Mouse (Mus musculus): ENCODE measurements around the gene Fxr2. TPM values are rescaled to one million over a fixed set of nuclear protein-coding genes. Genes with fewer than 3 reads are reported as not detected.
"Not testable (repeated sequence)": the region's sequence is repeated elsewhere in the genome, so short reads cannot be mapped to it uniquely, and the experiment has no call there.

Fxr2 gene
- total and polyA plus RNA-seq, 2 experiments from 2014 or later: 27.2 to 84.1 TPM

DNA sequence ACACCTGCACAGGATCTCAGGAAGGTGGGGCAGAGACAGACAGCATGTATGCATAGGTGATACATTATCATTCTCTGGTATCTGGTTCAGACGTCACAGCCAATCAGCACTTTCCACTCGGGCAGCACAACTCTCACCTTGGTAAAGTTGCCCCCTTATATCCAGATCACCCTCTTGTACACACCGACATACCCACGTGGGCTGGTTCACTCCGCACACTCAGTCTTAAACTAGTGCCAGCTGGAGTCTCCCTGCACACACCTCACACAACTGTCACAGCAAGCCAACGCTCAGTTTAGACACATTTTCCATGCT is 62.2 kb downstream of the Fxr2 start:
- peak overlapping the region; percentile 73 for H3K9ac ChIP-seq (replicated peaks; ENCODE audit: low read length, poor library complexity, severe bottlenecking)
- no peak overlapping the region for H3K27ac ChIP-seq (ENCODE audit: low read depth, low read length)
- DNase-seq (ENCODE audit: low spot score) (no peak), ATAC-seq (ENCODE audit: low FRiP score) (no peak)
- peaks cover 5% of the 10 kb centered on the region; the same call in 1 of the 2 replicates for H3K4me1 ChIP-seq (ENCODE audit: insufficient read depth, low read length)
- no peak for TF ChIP-seq CTCF (IDR thresholded peaks at IDR 0.05)
- peak overlapping the region; percentile 97 for H3K4me2 ChIP-seq (ENCODE audit: low read depth, low read length, poor library complexity, severe bottlenecking)
- WGBS: 24% methylated on average over 6 of the region's 6 CpGs
- no peaks in the 10 kb centered on the region for H3K9me3 ChIP-seq (ENCODE audit: low read length)
- no peaks in the 10 kb centered on the region for H3K36me3 ChIP-seq (ENCODE audit: insufficient read depth, low read length)
- no peaks in the 10 kb centered on the region for H3K27me3 ChIP-seq (ENCODE audit: insufficient read depth, low read length)
- H3K4me3 ChIP-seq (ENCODE audit: low read depth, low read length): peak overlapping the region; percentile 45; the same call in 1 of the 2 replicates

DNA sequence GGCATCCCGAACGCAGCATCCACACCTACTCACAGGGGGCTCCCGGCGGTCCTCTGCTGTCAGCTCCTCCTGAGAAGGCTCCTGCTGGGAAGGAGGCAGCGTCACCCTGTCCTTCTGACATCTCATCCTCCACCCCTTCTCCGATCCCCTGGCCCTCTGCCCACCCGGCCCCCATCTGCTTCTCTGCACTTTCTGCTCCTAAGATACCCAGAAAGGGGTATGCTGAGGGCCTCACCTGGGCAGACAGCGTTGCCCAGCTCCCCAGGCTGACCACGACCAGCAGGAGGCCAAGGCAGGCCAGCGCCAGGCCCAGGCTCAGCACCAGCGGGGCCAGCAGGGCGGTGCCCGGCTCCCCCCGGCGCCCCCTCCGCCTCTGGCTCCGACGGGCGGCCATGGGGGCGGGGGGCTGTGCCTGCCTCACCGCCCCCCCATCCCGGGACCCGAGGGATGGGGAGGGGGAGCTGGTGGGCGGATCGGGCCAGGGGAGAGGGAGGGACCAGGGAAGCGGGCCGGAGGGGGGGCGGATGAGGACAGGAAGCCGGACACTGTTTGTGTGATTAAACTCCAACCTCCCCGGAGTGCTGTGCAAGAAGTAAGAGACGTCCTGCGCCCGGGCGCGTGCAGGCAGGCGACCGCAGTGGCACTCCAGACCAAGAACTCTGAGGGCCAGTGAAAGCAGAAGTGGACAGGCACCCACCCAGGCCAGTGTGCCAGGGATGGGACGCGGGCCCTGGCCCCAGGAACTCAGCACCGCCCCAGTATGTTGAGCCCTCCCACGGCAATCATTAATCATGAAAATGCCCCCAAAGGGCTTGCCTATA is 62.8 kb downstream of the Fxr2 start, which contains the start of the genes Tnfsf12 and Tnfsfm13:
Gene Tnfsf12 (minus strand): TSS at position 489 of the 821 bp plus-strand sequence.
Gene Tnfsfm13 (minus strand): TSS at position 738 of the 821 bp plus-strand sequence.
- DNase-seq (ENCODE audit: low spot score) (peak; percentile 20), ATAC-seq (ENCODE audit: low FRiP score) (peak; percentile 56; the same call in 1 of the 2 replicates)
- peak within 1 kb of the TSS; percentile 45 for H3K4me3 ChIP-seq (ENCODE audit: low read depth, low read length)
- peak within 1 kb of the TSS; percentile 97 for H3K4me2 ChIP-seq (ENCODE audit: low read depth, low read length, poor library complexity, severe bottlenecking)
- no peaks in the 10 kb centered on the region for H3K9me3 ChIP-seq (ENCODE audit: low read length)
- H3K27me3 ChIP-seq (ENCODE audit: insufficient read depth, low read length): no peaks in the 10 kb centered on the region
- H3K36me3 ChIP-seq (ENCODE audit: insufficient read depth, low read length): no peaks in the 10 kb centered on the region
- H3K9ac ChIP-seq (replicated peaks; ENCODE audit: low read length, poor library complexity, severe bottlenecking): peak within 1 kb of the TSS; percentile 73
- H3K4me1 ChIP-seq (ENCODE audit: insufficient read depth, low read length): peaks cover 5% of the 10 kb centered on the region; the same call in 1 of the 2 replicates
- 0 out of 2 replicates have a peak within 1 kb of the TSS, but pooled peaks have one; percentile 3 for H3K27ac ChIP-seq (ENCODE audit: low read depth, low read length)
- peak; percentile 27; the same call in 1 of the 2 replicates for TF ChIP-seq CTCF (IDR thresholded peaks at IDR 0.05)
- 2% methylated on average over 35 of the region's 41 CpGs for WGBS

DNA sequence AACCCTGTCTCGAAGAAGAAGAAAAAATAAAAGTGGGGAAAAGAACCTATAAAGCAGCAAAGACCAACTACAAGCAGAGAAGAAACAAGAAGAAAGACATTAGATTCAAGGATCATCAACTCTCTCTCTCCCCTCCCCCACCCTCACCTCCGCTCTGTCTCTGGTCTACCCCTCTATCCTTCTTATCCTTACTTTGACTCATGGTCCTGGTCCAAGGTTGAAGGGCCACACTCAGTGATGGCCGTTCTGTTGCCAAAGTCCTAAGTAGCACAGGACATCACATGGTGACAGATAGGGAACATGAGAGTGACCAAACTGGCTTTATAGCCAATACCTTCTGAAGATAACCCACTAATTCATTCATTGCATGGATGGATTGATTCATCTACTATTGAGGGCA is 64.6 kb downstream of the Fxr2 start:
- Histone ChIP-seq H3K9me3 (ENCODE audit: low read length) (no peaks in the 10 kb centered on the region), H3K27ac (ENCODE audit: low read depth, low read length) (no peak overlapping the region), H3K4me2 (ENCODE audit: low read depth, low read length, poor library complexity, severe bottlenecking) (no peak overlapping the region), H3K9ac (replicated peaks; ENCODE audit: low read length, poor library complexity, severe bottlenecking) (no peak overlapping the region), H3K36me3 (ENCODE audit: insufficient read depth, low read length) (no peaks in the 10 kb centered on the region), H3K27me3 (ENCODE audit: insufficient read depth, low read length) (no peaks in the 10 kb centered on the region), H3K4me3 (ENCODE audit: low read depth, low read length) (no peak overlapping the region), H3K4me1 (ENCODE audit: insufficient read depth, low read length) (peaks cover 5% of the 10 kb centered on the region; the same call in 1 of the 2 replicates)
- ATAC-seq (ENCODE audit: low FRiP score) (no peak), DNase-seq (ENCODE audit: low spot score) (no peak)
- 89% methylated on average over 3 of the region's 3 CpGs for WGBS
- TF ChIP-seq CTCF (IDR thresholded peaks at IDR 0.05): no peak

DNA sequence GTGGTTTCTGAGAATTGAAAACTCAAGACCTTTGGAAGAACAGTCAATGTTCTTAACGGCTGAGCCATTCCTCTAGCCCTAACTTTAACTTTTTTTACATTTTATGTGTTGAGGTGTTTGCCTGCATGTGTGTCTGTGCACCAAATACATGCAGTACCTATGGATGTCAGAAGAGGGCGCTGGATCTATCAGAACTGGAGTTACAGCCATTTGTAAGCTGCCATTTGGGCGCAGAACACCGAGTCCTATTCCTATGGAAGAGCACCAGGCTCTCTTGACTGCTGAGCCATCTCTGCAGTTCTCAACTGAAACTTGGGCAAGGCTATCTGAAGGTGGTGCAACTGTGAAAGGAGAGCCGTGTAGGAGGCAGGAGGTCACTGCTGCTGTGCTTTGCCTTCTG is 65.8 kb downstream of the Fxr2 start:
- H3K27ac ChIP-seq (ENCODE audit: low read depth, low read length): no peak overlapping the region
- no peak for DNase-seq (ENCODE audit: low spot score)
- no peaks in the 10 kb centered on the region for H3K27me3 ChIP-seq (ENCODE audit: insufficient read depth, low read length)
- H3K9me3 ChIP-seq (ENCODE audit: low read length): no peaks in the 10 kb centered on the region
- peaks cover 5% of the 10 kb centered on the region; the same call in 1 of the 2 replicates for H3K4me1 ChIP-seq (ENCODE audit: insufficient read depth, low read length)
- no peaks in the 10 kb centered on the region for H3K36me3 ChIP-seq (ENCODE audit: insufficient read depth, low read length)
- TF ChIP-seq CTCF (IDR thresholded peaks at IDR 0.05): peak; percentile 37
- ATAC-seq (ENCODE audit: low FRiP score): no peak
- H3K4me2 ChIP-seq (ENCODE audit: low read depth, low read length, poor library complexity, severe bottlenecking): no peak overlapping the region
- WGBS: 74% methylated on average over 5 of the region's 5 CpGs
- H3K4me3 ChIP-seq (ENCODE audit: low read depth, low read length): no peak overlapping the region
- no peak overlapping the region for H3K9ac ChIP-seq (replicated peaks; ENCODE audit: low read length, poor library complexity, severe bottlenecking)

DNA sequence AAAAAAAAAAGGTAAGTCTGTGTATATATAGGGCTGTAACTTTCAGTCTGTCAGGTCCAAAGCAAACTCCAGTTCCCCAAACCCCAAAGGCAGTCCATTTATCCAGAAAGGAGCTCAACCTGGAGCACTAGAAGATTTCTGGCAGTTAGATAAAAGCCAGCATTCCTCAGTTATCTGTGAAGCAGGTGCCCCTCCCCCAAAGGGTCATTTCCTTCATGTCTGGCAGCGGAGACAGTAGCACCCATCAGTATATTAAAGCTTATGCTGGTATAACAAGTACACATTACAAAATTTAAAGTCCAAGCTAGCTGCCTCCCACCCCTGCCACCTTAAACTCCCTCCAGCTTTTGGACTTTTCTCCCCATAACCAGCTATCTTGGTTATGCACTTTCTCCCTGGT is 66.8 kb downstream of the Fxr2 start:
- Histone ChIP-seq H3K4me2 (ENCODE audit: low read depth, low read length, poor library complexity, severe bottlenecking) (no peak overlapping the region), H3K36me3 (ENCODE audit: insufficient read depth, low read length) (no peaks in the 10 kb centered on the region), H3K27ac (ENCODE audit: low read depth, low read length) (no peak overlapping the region), H3K9ac (replicated peaks; ENCODE audit: low read length, poor library complexity, severe bottlenecking) (no peak overlapping the region), H3K4me3 (ENCODE audit: low read depth, low read length) (no peak overlapping the region), H3K27me3 (ENCODE audit: insufficient read depth, low read length) (no peaks in the 10 kb centered on the region), H3K4me1 (ENCODE audit: insufficient read depth, low read length) (peaks cover 5% of the 10 kb centered on the region; the same call in 1 of the 2 replicates), H3K9me3 (ENCODE audit: low read length) (no peaks in the 10 kb centered on the region)
- no peak for TF ChIP-seq CTCF (IDR thresholded peaks at IDR 0.05)
- 74% methylated on average over 1 of the region's 1 CpGs for WGBS
- ATAC-seq (ENCODE audit: low FRiP score): no peak
- DNase-seq (ENCODE audit: low spot score): no peak

DNA sequence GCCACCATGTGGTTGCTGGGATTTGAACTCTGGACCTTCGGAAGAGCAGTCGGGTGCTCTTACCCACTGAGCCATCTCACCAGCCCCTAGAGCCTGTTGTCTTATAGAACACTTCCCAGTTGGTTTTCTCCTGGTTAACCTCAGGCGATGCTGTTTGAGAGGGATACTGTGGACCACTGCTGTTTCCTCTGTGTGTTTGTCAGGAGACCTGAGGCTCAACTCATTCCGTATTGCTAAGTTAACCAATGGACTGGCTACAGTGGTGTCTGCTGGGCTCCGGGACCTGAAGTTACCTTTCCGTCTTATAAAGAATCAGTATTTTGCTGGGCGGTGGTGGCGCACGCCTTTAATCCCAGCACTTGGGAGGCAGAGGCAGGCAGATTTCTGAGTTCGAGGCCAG is 70.1 kb downstream of the Fxr2 start:
- H3K27ac ChIP-seq (ENCODE audit: low read depth, low read length): not testable (repeated sequence)

More for the DNA sequence above, 70.1 kb downstream of the Fxr2 start:
- not testable (repeated sequence) for H3K4me3 ChIP-seq (ENCODE audit: low read depth, low read length); ATAC-seq (ENCODE audit: low FRiP score); H3K27me3 ChIP-seq (ENCODE audit: insufficient read depth, low read length); H3K4me2 ChIP-seq (ENCODE audit: low read depth, low read length, poor library complexity, severe bottlenecking); DNase-seq (ENCODE audit: low spot score); H3K4me1 ChIP-seq (ENCODE audit: insufficient read depth, low read length); H3K9me3 ChIP-seq (ENCODE audit: low read length); H3K9ac ChIP-seq (replicated peaks; ENCODE audit: low read length, poor library complexity, severe bottlenecking); H3K36me3 ChIP-seq (ENCODE audit: insufficient read depth, low read length)
- 93% methylated on average over 10 of the region's 10 CpGs for WGBS

MicroRNA genes within 50 kb of the gene (microRNA counts, 519-probe panel; counts per million panel counts)
- microRNA mmu-miR-1934 (528 counts per million, percentile 58 among the panel's probes with 10 or more counts), microRNA mmu-miR-467f (2,727 counts per million, percentile 68 among the panel's probes with 10 or more counts)

Small RNA genes within 50 kb of the gene (microRNA-seq; reads per million reads assigned to microRNA genes)
- gene Mir1934 (ENCODE audit: borderline number of aligned reads) (4.4 reads per million, percentile 7 among the genes with 10 or more reads in this experiment), gene Mir467f (ENCODE audit: borderline number of aligned reads) (not detected)

Other genes with a start within 250 kb of the Fxr2 start
Only the 30 nearest of the 34 such genes appear.
- gene Tmem88, start 234.8 kb upstream of the Fxr2 start, total RNA-seq (2014; rRNA removed): 4.4 and 5.7 TPM in 2 replicates
- 5.8 and 6.3 TPM in 2 replicates for gene Tmem88, start 234.8 kb upstream of the Fxr2 start, polyA plus RNA-seq (2015; fragmentation: Nextera tagmentation; extraction: Ambion mirVana)
- 12.1 and 14.5 TPM in 2 replicates for gene Kdm6b, start 219.3 kb upstream of the Fxr2 start, total RNA-seq (2014; rRNA removed)
- gene Kdm6b, start 219.3 kb upstream of the Fxr2 start, polyA plus RNA-seq (2015; fragmentation: Nextera tagmentation; extraction: Ambion mirVana): 18.9 and 22.7 TPM in 2 replicates
- gene Dnah2, start 83.9 kb upstream of the Fxr2 start, total RNA-seq (2014; rRNA removed): 9.5 and 12.5 TPM in 2 replicates
- 3.9 and 4.1 TPM in 2 replicates for gene Dnah2, start 83.9 kb upstream of the Fxr2 start, polyA plus RNA-seq (2015; fragmentation: Nextera tagmentation; extraction: Ambion mirVana)
- gene Efnb3, start 72.8 kb upstream of the Fxr2 start, total RNA-seq (2014; rRNA removed): 145 and 155 TPM in 2 replicates
- 151 and 166 TPM in 2 replicates for gene Efnb3, start 72.8 kb upstream of the Fxr2 start, polyA plus RNA-seq (2015; fragmentation: Nextera tagmentation; extraction: Ambion mirVana)
- gene Wrap53, start 52.7 kb upstream of the Fxr2 start, total RNA-seq (2014; rRNA removed): 15.7 and 16.8 TPM in 2 replicates
- gene Wrap53, start 52.7 kb upstream of the Fxr2 start, polyA plus RNA-seq (2015; fragmentation: Nextera tagmentation; extraction: Ambion mirVana): 12.6 and 14.2 TPM in 2 replicates
- gene Trp53, start 52.6 kb upstream of the Fxr2 start, total RNA-seq (2014; rRNA removed): 29.5 and 34.5 TPM in 2 replicates
- gene Trp53, start 52.6 kb upstream of the Fxr2 start, polyA plus RNA-seq (2015; fragmentation: Nextera tagmentation; extraction: Ambion mirVana): 30.3 and 31.9 TPM in 2 replicates
- gene Atp1b2, start 27.0 kb upstream of the Fxr2 start, total RNA-seq (2014; rRNA removed): 145 and 161 TPM in 2 replicates
- gene Atp1b2, start 27.0 kb upstream of the Fxr2 start, polyA plus RNA-seq (2015; fragmentation: Nextera tagmentation; extraction: Ambion mirVana): 167 and 175 TPM in 2 replicates
- gene Shbg, start 15.1 kb upstream of the Fxr2 start, total RNA-seq (2014; rRNA removed): not detected in 2 replicates
- gene Shbg, start 15.1 kb upstream of the Fxr2 start, polyA plus RNA-seq (2015; fragmentation: Nextera tagmentation; extraction: Ambion mirVana): not detected in 2 replicates
- 10.5 and 13.3 TPM in 2 replicates for gene Sat2, start 11.0 kb upstream of the Fxr2 start, total RNA-seq (2014; rRNA removed)
- 29.6 and 29.9 TPM in 2 replicates for gene Sat2, start 11.0 kb upstream of the Fxr2 start, polyA plus RNA-seq (2015; fragmentation: Nextera tagmentation; extraction: Ambion mirVana)
- 0.27 TPM in 1 of 2 replicates, not detected in the other for gene Sox15, start 22.3 kb downstream of the Fxr2 start, total RNA-seq (2014; rRNA removed)
- gene Sox15, start 22.3 kb downstream of the Fxr2 start, polyA plus RNA-seq (2015; fragmentation: Nextera tagmentation; extraction: Ambion mirVana): 0.19 and 0.20 TPM in 2 replicates
- gene Mpdu1, start 29.7 kb downstream of the Fxr2 start, total RNA-seq (2014; rRNA removed): 224 and 278 TPM in 2 replicates
- 118 and 123 TPM in 2 replicates for gene Mpdu1, start 29.7 kb downstream of the Fxr2 start, polyA plus RNA-seq (2015; fragmentation: Nextera tagmentation; extraction: Ambion mirVana)
- gene Cd68, start 33.2 kb downstream of the Fxr2 start, total RNA-seq (2014; rRNA removed): 7.2 and 10.3 TPM in 2 replicates
- gene Cd68, start 33.2 kb downstream of the Fxr2 start, polyA plus RNA-seq (2015; fragmentation: Nextera tagmentation; extraction: Ambion mirVana): 10.6 and 11.0 TPM in 2 replicates
- gene Eif4a1, start 39.4 kb downstream of the Fxr2 start, total RNA-seq (2014; rRNA removed): 767 and 793 TPM in 2 replicates
- 501 and 502 TPM in 2 replicates for gene Eif4a1, start 39.4 kb downstream of the Fxr2 start, polyA plus RNA-seq (2015; fragmentation: Nextera tagmentation; extraction: Ambion mirVana)
- gene Senp3, start 49.1 kb downstream of the Fxr2 start, total RNA-seq (2014; rRNA removed): 81.7 and 89.2 TPM in 2 replicates
- 70.3 and 74.0 TPM in 2 replicates for gene Senp3, start 49.1 kb downstream of the Fxr2 start, polyA plus RNA-seq (2015; fragmentation: Nextera tagmentation; extraction: Ambion mirVana)
- gene Tnfsf13, start 52.8 kb downstream of the Fxr2 start, total RNA-seq (2014; rRNA removed): 0.27 and 0.57 TPM in 2 replicates
- 0.96 and 1.1 TPM in 2 replicates for gene Tnfsf13, start 52.8 kb downstream of the Fxr2 start, polyA plus RNA-seq (2015; fragmentation: Nextera tagmentation; extraction: Ambion mirVana)
- gene Tnfsf12, start 62.9 kb downstream of the Fxr2 start, total RNA-seq (2014; rRNA removed): 4.7 and 6.2 TPM in 2 replicates
- gene Tnfsf12, start 62.9 kb downstream of the Fxr2 start, polyA plus RNA-seq (2015; fragmentation: Nextera tagmentation; extraction: Ambion mirVana): 4.3 and 4.5 TPM in 2 replicates
- 1.3 and 1.8 TPM in 2 replicates for gene Tnfsfm13, start 63.1 kb downstream of the Fxr2 start, total RNA-seq (2014; rRNA removed)
- 1.2 and 1.9 TPM in 2 replicates for gene Tnfsfm13, start 63.1 kb downstream of the Fxr2 start, polyA plus RNA-seq (2015; fragmentation: Nextera tagmentation; extraction: Ambion mirVana)
- 16.9 and 25.1 TPM in 2 replicates for gene Polr2a, start 125.6 kb downstream of the Fxr2 start, total RNA-seq (2014; rRNA removed)
- 9.0 and 10.2 TPM in 2 replicates for gene Polr2a, start 125.6 kb downstream of the Fxr2 start, polyA plus RNA-seq (2015; fragmentation: Nextera tagmentation; extraction: Ambion mirVana)
- not detected in 2 replicates for gene Slc35g3, start 129.0 kb downstream of the Fxr2 start, total RNA-seq (2014; rRNA removed)
- gene Slc35g3, start 129.0 kb downstream of the Fxr2 start, polyA plus RNA-seq (2015; fragmentation: Nextera tagmentation; extraction: Ambion mirVana): 0.23 and 0.26 TPM in 2 replicates
- gene Zbtb4, start 132.9 kb downstream of the Fxr2 start, total RNA-seq (2014; rRNA removed): 31.5 and 34.3 TPM in 2 replicates
- 4.4 and 5.0 TPM in 2 replicates for gene Zbtb4, start 132.9 kb downstream of the Fxr2 start, polyA plus RNA-seq (2015; fragmentation: Nextera tagmentation; extraction: Ambion mirVana)
- gene Chrnb1, start 163.0 kb downstream of the Fxr2 start, total RNA-seq (2014; rRNA removed): 1.5 and 1.6 TPM in 2 replicates
- gene Chrnb1, start 163.0 kb downstream of the Fxr2 start, polyA plus RNA-seq (2015; fragmentation: Nextera tagmentation; extraction: Ambion mirVana): 1.1 TPM in 2 replicates
- gene Fgf11, start 168.9 kb downstream of the Fxr2 start, total RNA-seq (2014; rRNA removed): 12.7 and 16.4 TPM in 2 replicates
- 2.6 and 2.8 TPM in 2 replicates for gene Fgf11, start 168.9 kb downstream of the Fxr2 start, polyA plus RNA-seq (2015; fragmentation: Nextera tagmentation; extraction: Ambion mirVana)
- gene Tmem102, start 172.6 kb downstream of the Fxr2 start, total RNA-seq (2014; rRNA removed): 0.16 TPM in 1 of 2 replicates, not detected in the other
- gene Tmem102, start 172.6 kb downstream of the Fxr2 start, polyA plus RNA-seq (2015; fragmentation: Nextera tagmentation; extraction: Ambion mirVana): 0.80 and 0.94 TPM in 2 replicates
- not detected in 2 replicates for gene Gm39566, start 182.3 kb downstream of the Fxr2 start, total RNA-seq (2014; rRNA removed)
- not detected in 2 replicates for gene Gm39566, start 182.3 kb downstream of the Fxr2 start, polyA plus RNA-seq (2015; fragmentation: Nextera tagmentation; extraction: Ambion mirVana)
- not detected in 2 replicates for gene Spem2, start 185.5 kb downstream of the Fxr2 start, total RNA-seq (2014; rRNA removed)
- not detected in 2 replicates for gene Spem2, start 185.5 kb downstream of the Fxr2 start, polyA plus RNA-seq (2015; fragmentation: Nextera tagmentation; extraction: Ambion mirVana)
- gene Spem1, start 189.2 kb downstream of the Fxr2 start, total RNA-seq (2014; rRNA removed): 0.93 TPM in 1 of 2 replicates, not detected in the other
- 0.20 and 0.27 TPM in 2 replicates for gene Spem1, start 189.2 kb downstream of the Fxr2 start, polyA plus RNA-seq (2015; fragmentation: Nextera tagmentation; extraction: Ambion mirVana)
- 117 and 137 TPM in 2 replicates for gene Nlgn2, start 204.8 kb downstream of the Fxr2 start, total RNA-seq (2014; rRNA removed)
- gene Nlgn2, start 204.8 kb downstream of the Fxr2 start, polyA plus RNA-seq (2015; fragmentation: Nextera tagmentation; extraction: Ambion mirVana): 21.0 and 23.5 TPM in 2 replicates
- 95.5 and 103 TPM in 2 replicates for gene Tmem256, start 205.5 kb downstream of the Fxr2 start, total RNA-seq (2014; rRNA removed)
- gene Tmem256, start 205.5 kb downstream of the Fxr2 start, polyA plus RNA-seq (2015; fragmentation: Nextera tagmentation; extraction: Ambion mirVana): 349 and 370 TPM in 2 replicates
- 24.1 and 26.6 TPM in 2 replicates for gene Plscr3, start 213.4 kb downstream of the Fxr2 start, total RNA-seq (2014; rRNA removed)
- gene Plscr3, start 213.4 kb downstream of the Fxr2 start, polyA plus RNA-seq (2015; fragmentation: Nextera tagmentation; extraction: Ambion mirVana): 33.5 and 35.0 TPM in 2 replicates
- gene Tnk1, start 225.7 kb downstream of the Fxr2 start, total RNA-seq (2014; rRNA removed): not detected in 2 replicates
- 0.16 TPM in 2 replicates for gene Tnk1, start 225.7 kb downstream of the Fxr2 start, polyA plus RNA-seq (2015; fragmentation: Nextera tagmentation; extraction: Ambion mirVana)

All from midbrain, postnatal 0 days (tissue).